Comparison of ENCODE assay signal across 17 mouse cellular contexts in genomic region chr12:4117579-4117978, GRCm38 (mm10). TPM values are rescaled to one million over a fixed set of nuclear protein-coding genes. Genes with fewer than 3 reads are reported as not detected.
DNase-seq lines count a peak whose midpoint lies in the region; ATAC-seq and TF ChIP-seq lines count a peak whose summit lies in the region.
"Had no signal": no experiment of that assay in that cellular context is flagged by ENCODE, and none has a peak within 500 bp of the region (broad histone marks: within the 10 kb centered on the region; RNA-seq: fewer than 3 reads in every experiment).

No protein-coding gene starts in this region.

- peak; percentile 36 for DNase-seq in layer of hippocampus, adult 11-12 months (ENCODE audit: low spot score)
- DNase-seq in layer of hippocampus, adult 9-10 months (ENCODE audit: low spot score) = no peak
- peak; percentile 47 to 54 for DNase-seq in frontal cortex, postnatal 25 days (ENCODE audit: low spot score in 2 of 2)
- peak; percentile 59 to 87 for DNase-seq in left cerebral cortex, adult 8-10 months (ENCODE audit: low spot score in 2 of 2)
- DNase-seq in right cerebral cortex, postnatal 14 days = peak; percentile 66
- DNase-seq in midbrain, embryonic 11.5 days (ENCODE audit: low spot score, missing footprints) = no peak
- no peak for DNase-seq in testis, postnatal 14 days (ENCODE audit: low spot score)
- DNase-seq: adrenal gland, postnatal 25 days; gastrocnemius, adult 2 months; lung, postnatal 36 days; midbrain, embryonic 14.5 days had no signal

- no peak overlapping the region for H3K9ac ChIP-seq in intestine, postnatal 0 days (ENCODE audit: low read depth, low read length)
- no peak overlapping the region for H3K9ac ChIP-seq in midbrain, embryonic 11.5 days (ENCODE audit: low read length)
- H3K9ac ChIP-seq: hindbrain, embryonic 15.5 days; neural tube, embryonic 13.5 days had no signal

- no peaks in the 10 kb centered on the region for H3K4me1 ChIP-seq in intestine, postnatal 0 days (replicated peaks; ENCODE audit: control insufficient read depth, insufficient read depth, low read length)
- H3K4me1 ChIP-seq in midbrain, embryonic 11.5 days (ENCODE audit: control insufficient read depth, insufficient read depth, low read length) = no peaks in the 10 kb centered on the region
- H3K4me1 ChIP-seq: hindbrain, embryonic 15.5 days; neural tube, embryonic 13.5 days had no signal

- H3K36me3 ChIP-seq in intestine, postnatal 0 days (ENCODE audit: control insufficient read depth, insufficient read depth) = no peaks in the 10 kb centered on the region
- H3K36me3 ChIP-seq in midbrain, embryonic 11.5 days (ENCODE audit: control insufficient read depth, insufficient read depth, low read length) = 0 out of 2 replicates have a peak, but pooled peaks cover 4% of the 10 kb centered on the region

- no peaks in the 10 kb centered on the region for H3K27me3 ChIP-seq in intestine, postnatal 0 days (replicated peaks; ENCODE audit: control insufficient read depth, insufficient read depth, low read length)
- no peaks in the 10 kb centered on the region for H3K27me3 ChIP-seq in midbrain, embryonic 11.5 days (ENCODE audit: control insufficient read depth, insufficient read depth, low read length)
- H3K27me3 ChIP-seq: CH12.LX; hindbrain, embryonic 15.5 days; neural tube, embryonic 13.5 days had no signal

- H3K4me2 ChIP-seq in intestine, postnatal 0 days (replicated peaks; ENCODE audit: low read depth) = no peak overlapping the region
- H3K4me2 ChIP-seq in midbrain, embryonic 11.5 days = no peak overlapping the region
- H3K4me2 ChIP-seq: hindbrain, embryonic 15.5 days; liver, embryonic 11.5 days; neural tube, embryonic 13.5 days had no signal

- H3K4me3 ChIP-seq in intestine, postnatal 0 days (ENCODE audit: low read depth, low read length) = no peak overlapping the region
- H3K4me3 ChIP-seq in midbrain, embryonic 11.5 days (ENCODE audit: low read depth, low read length) = no peak overlapping the region
- H3K4me3 ChIP-seq: gastrocnemius, adult 2 months; hindbrain, embryonic 15.5 days; neural tube, embryonic 13.5 days had no signal

- H3K9me3 ChIP-seq in intestine, postnatal 0 days (ENCODE audit: control insufficient read depth) = no peaks in the 10 kb centered on the region
- no peaks in the 10 kb centered on the region for H3K9me3 ChIP-seq in midbrain, embryonic 11.5 days (ENCODE audit: control insufficient read depth, low read length)
- H3K9me3 ChIP-seq: hindbrain, embryonic 15.5 days; neural tube, embryonic 13.5 days had no signal

- TF ChIP-seq CTCF in intestine, postnatal 0 days (IDR thresholded peaks at IDR 0.05; ENCODE audit: low read depth) = no peak

- no peak for ATAC-seq in intestine, postnatal 0 days
- no peak for ATAC-seq in midbrain, embryonic 11.5 days (ENCODE audit: low FRiP score)

- WGBS in intestine, postnatal 0 days = 63% methylated on average over 4 of the region's 4 CpGs
- 77% methylated on average over 4 of the region's 4 CpGs for WGBS in midbrain, embryonic 11.5 days

- no peak overlapping the region for H3K27ac ChIP-seq in intestine, postnatal 0 days (ENCODE audit: low read depth, low read length)
- H3K27ac ChIP-seq in midbrain, embryonic 11.5 days (ENCODE audit: low read depth, low read length) = no peak overlapping the region
- H3K27ac ChIP-seq: gastrocnemius, adult 2 months; hindbrain, embryonic 15.5 days; kidney, postnatal 0 days; neural tube, embryonic 13.5 days had no signal

RNA-seq across cellular contexts. Expression of gene Adcy3, which starts 15.3 kb away (rescaled TPM):
- total RNA-seq in left cerebral cortex, adult 8-10 months (2022) = 10 to 100 TPM; 49.8 to 53.5 (median 52.1) TPM
- 7.5 and 8.1 TPM in 2 replicates for polyA plus RNA-seq in intestine, postnatal 0 days (2015; fragmentation: Nextera tagmentation; extraction: Ambion mirVana)
- 2.2 and 2.7 TPM in 2 replicates for polyA plus RNA-seq in midbrain, embryonic 11.5 days (2014; fragmentation: Nextera tagmentation; extraction: Ambion mirVana)

RNA-seq across cellular contexts. Expression of gene Dnajc27, which starts 35.2 kb away (rescaled TPM):
- total RNA-seq in left cerebral cortex, adult 8-10 months (2022) = 100 to 1,000 TPM in 2 of 4 experiments, 10 to 100 TPM in 2; 90.1 to 105 (median 99.9) TPM
- 1.3 and 1.5 TPM in 2 replicates for polyA plus RNA-seq in intestine, postnatal 0 days (2015; fragmentation: Nextera tagmentation; extraction: Ambion mirVana)
- polyA plus RNA-seq in midbrain, embryonic 11.5 days (2014; fragmentation: Nextera tagmentation; extraction: Ambion mirVana) = 9.9 and 11.4 TPM in 2 replicates

Comparison
In these comparisons a context has a peak if more than half of its experiments do, and no peak if none do; other contexts are left out.
1. DNase-seq: peak in layer of hippocampus, adult 11-12 months (single experiment), frontal cortex, postnatal 25 days (2 of 2), left cerebral cortex, adult 8-10 months (2 of 2) and right cerebral cortex, postnatal 14 days (single experiment); none in layer of hippocampus, adult 9-10 months (single experiment), midbrain, embryonic 11.5 days (single experiment) and testis, postnatal 14 days (single experiment).